Mouse (Mus musculus) heart, adult 2 months (tissue): ENCODE results near the gene Olfml2a.

Experiments used
- CTCF ChIP-seq: fragments of 200-600 bp; IDR thresholded peaks from 2 replicates; pipeline ENCODE4 v1.8.1; 2022; ENCODE audit warnings: antibody characterized with exemption, mild to moderate bottlenecking, moderate library complexity
- EP300 ChIP-seq: fragments of 200-500 bp; IDR thresholded peaks from 2 replicates; pipeline ENCODE4 v1.6.1; 2011; ENCODE audit warnings: low read depth, low read length, control low read depth; ENCODE audit not compliant: insufficient read depth
- POLR2A ChIP-seq: fragments of 200-500 bp; IDR thresholded peaks from 2 replicates; pipeline ENCODE4 v1.6.1; 2011; ENCODE audit warnings: mild to moderate bottlenecking, low read depth, low read length, control low read depth; ENCODE audit not compliant: insufficient read depth

DNA sequence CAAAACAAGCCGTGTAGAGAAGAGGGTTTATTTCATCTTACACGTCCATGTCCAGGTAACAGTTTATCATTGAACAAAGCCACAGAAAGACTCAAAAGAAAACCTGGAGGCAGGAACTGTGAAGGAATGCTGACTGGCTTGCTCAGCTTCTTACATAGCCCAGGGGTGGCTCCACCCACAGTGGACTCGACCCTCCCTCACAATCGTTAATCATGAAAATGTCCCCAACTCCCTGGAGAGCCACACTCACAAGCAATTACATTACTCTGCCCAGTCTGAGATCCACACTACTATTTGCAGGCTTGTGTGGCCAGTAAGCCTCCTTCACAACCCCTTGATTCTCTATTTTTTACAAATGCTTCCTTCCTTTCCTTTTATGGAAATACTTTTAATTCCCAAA, 32.4 kb downstream of the Olfml2a start:
- no peak for TF ChIP-seq EP300
- no peak for TF ChIP-seq CTCF
- TF ChIP-seq POLR2A: no peak
